Mouse (Mus musculus) CD8-positive naive resting alpha-beta T cell, adult 57 days (primary cell): ENCODE data around the gene Cpsf4l. TPM values are rescaled to one million over a fixed set of nuclear protein-coding genes. Genes with fewer than 3 reads are reported as not detected.

Experiments
- total RNA-seq: library from RNA; stranded (reverse); gene quantifications from one replicate; pipeline ENCODE4 v1.2.4, GENCODE M21; 2023

The Cpsf4l gene
- not detected for total RNA-seq

DNA sequence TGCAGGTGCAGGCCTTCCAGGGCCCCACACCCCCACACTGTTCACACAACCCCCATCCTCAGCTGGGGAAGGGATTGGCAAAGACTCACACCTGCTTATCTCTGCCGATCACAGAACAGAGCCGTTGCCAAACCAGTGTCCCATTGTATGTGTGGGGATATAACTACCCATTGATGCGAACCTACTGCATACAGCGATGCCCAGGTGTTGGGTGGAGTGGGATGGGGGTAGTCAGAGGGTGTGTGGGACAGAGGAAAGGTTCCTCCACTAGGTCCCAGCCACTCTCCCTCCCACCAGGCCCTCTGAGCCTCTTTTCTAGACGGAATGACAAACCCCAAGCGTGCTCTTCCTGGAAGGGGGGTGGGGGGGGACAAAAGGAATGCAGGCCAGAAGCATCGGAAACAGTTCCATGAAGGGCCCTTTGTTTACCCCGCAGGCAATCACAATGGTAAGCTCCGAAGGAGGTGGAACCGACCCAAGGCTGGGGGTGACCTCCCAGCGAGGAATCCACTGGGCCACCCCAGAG is at the start of gene Cpsf4l:
Gene Cpsf4l, minus strand, starts transcription at position 287 of the 526 bp plus-strand sequence.

DNA sequence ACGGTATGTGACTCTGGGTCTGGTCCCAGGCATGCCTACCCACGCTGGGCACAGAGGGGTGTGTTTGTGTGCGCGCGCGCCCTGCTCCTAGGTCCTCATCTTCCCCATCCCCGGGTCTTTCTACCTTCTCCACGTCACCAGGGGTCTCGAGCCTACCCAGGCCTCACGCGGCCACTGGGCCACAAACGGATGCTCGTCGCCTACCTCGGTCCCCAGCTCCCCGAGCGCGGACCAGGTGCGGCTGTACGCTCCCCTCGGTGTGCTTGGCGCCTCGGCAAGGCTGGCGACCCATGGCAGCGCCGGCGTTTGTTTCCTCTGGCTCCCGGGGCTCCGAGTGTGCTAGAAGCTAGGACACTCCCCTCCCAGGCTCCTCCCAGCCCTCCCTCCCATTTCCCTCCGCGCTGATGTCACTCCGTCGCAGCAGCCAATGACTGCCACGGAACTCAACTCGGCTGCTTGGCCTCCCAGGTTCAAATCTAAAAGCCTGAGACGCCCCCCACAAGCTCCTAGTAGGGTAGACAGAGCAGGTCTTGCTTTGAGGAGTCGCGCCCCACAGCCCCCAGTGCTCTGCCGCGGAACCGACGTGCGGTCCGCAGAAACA is 41.8 kb upstream of the Cpsf4l start, which contains the start of gene Cdc42ep4:
Gene Cdc42ep4, minus strand, starts transcription at position 398 of the 601 bp plus-strand sequence.

DNA sequence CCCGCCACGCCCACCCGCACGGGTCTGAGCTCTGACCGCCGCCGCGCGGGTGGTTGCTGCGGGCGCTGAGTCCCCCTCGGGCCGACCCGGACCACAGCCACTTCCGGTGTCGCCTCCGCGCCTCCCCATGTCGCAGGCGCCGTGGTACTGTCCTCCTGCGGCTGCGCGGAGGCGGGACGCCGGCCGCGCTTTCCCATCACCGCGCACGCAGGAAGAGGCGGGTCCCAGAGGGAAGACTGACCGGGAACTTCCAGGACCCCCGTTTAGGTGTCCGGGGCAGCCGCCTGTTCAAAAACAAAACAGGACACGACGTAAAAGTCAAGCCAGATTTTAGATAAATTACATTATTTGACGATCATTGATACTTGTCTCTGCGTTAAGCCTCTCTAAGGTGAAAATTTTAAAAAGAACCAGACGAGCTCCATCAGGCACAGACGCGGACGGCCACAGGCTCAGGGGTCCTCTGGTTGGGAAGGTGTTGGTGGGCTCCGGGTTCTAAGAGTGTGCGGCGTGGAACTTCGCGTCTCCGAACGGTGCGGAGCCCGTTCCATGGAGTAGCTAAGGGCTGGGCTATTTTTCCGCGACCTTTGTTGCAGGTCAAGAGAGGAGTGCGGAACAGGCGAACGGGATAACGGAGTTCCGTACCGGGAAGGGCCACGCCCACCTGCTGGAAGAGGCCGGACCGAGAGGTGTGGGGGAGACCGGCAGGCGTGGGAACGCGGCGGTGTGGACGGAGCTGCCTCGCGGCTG is 25.7 kb downstream of the Cpsf4l start, which contains the start of the genes Fam104a and D11Wsu47e:
Gene Fam104a, minus strand, starts transcription at position 199 of the 750 bp plus-strand sequence.
Gene D11Wsu47e, plus strand, starts transcription at position 456 of the 750 bp plus-strand sequence.

DNA sequence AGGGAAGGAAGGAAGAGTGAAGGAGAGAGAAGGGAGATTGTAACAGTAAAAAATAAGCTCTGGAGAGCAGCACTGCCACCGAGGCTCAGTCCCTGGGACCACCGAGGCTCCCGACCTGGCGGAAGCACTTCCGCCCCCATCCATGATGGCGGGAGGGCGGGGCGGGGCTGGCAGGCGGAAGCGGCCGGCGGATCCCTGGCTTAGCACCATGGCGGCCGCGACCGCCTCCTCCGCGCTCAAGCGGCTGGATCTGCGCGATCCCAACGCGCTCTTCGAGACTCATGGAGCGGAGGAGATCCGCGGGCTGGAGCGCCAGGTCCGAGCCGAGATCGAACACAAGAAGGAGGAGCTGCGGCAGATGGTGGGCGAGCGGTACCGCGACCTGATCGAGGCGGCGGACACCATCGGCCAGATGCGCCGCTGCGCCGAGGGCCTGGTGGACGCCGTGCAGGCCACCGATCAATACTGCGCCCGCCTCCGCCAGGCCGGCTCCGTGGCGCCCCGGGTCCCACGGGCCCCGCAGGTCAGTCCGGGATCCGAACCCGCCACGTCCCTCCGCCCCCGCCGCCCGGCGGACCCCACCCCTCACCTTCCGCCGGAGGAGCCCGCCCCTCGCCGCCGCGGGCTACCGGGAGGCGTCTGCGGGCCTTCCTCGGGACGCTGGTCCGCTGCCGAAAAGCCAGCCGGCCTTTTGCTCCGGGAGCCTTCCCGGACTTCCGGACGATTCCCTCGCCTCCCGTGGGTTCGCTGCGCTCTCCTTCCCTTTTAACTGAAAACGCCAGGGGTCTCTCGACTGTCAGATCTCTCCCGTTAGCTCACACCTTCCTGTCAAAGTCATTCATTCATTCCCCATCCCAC is 60.2 kb downstream of the Cpsf4l start, which contains the start of gene Slc39a11:
Gene Slc39a11, minus strand, starts transcription at position 727 of the 858 bp plus-strand sequence.

DNA sequence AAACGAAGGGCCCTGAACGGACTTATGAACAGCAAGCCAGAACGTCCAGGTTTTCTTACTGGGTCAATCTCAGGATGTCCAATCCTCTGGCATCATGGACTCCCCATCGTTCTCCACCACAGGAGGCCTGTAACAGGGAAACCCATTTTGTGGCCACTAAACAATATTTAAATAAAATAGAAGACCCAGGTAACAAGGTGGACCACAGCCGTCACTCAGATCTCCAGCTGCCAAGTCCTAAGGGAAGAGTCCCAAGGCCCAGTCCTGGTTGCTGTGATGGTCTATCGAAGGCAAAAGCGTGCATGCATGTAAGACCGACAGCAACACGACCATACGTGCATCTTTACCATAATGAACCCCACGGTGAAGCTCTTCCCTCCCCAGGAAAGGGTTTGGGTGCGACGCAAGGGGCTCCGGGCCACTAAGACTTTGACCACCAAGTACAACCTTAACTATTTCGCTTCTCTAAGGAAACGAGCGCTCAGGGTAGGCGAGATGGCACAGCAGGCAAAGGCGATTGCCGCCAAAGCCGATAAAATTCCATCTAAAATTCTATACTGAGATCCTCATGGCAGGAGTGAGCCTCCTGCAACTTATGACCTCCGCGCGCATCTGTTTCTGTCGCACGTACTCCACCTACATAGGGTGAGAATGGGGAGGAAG is 61.0 kb downstream of the Cpsf4l start, which contains the start of gene Cog1:
Gene Cog1, plus strand, starts transcription at position 480 of the 663 bp plus-strand sequence.

Other genes starting within 250 kb of the Cpsf4l start
- not detected for gene Sstr2, start 90.7 kb downstream of the Cpsf4l start, total RNA-seq
- gene Cog1, start 60.8 kb downstream of the Cpsf4l start, total RNA-seq, result 37.2 TPM
- gene Slc39a11, start 59.9 kb downstream of the Cpsf4l start, total RNA-seq, result 15.1 TPM
- gene Fam104a, start 25.9 kb downstream of the Cpsf4l start, total RNA-seq, result 21.2 TPM
- gene D11Wsu47e, start 25.6 kb downstream of the Cpsf4l start, total RNA-seq, result 14.5 TPM
- gene Cdc42ep4, start 41.9 kb upstream of the Cpsf4l start, total RNA-seq, result 2.5 TPM